Mouse (Mus musculus) erythroblast, embryonic 14.5 days (primary cell): ENCODE data around the gene C1qtnf2.

ENCODE experiments used
- GATA1 ChIP-seq: IDR thresholded peaks from 2 replicates; pipeline ENCODE4 v1.6.1; 2012; ENCODE audit warnings: low read length, inconsistent platforms, mixed read lengths
- TAL1 ChIP-seq: IDR thresholded peaks from 3 replicates; pipeline ENCODE4 v1.6.1; 2012; ENCODE audit warnings: low read length, inconsistent platforms, mixed read lengths

DNA sequence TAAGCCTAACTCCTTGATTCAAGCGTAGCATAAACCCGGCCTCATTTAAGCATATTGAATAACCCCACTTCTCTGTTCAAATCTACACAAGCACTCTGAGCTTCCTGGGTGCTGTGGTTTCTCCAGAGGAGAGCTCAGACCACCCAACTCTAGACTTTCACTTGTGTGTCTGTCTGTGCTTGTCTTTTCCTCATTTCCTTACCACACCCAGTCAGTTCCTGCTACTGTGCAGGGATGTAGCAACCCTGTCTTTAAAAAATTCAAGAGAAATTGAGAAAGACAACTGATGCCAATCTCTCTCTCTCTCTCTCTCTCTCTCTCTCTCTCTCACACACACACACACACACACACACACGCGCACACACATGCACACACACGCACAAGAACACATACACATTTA, 35.8 kb downstream of the C1qtnf2 start:
- TF ChIP-seq TAL1 (no peak), GATA1 (no peak)
